Mouse (Mus musculus) CH12.LX (cell line): ENCODE data around the gene Tfpt.

Experiments used
- CTCF ChIP-seq, 2 experiments: IDR thresholded peaks in 1 of 2; conservative IDR thresholded peaks in 1 of 2; 2 replicates each; pipeline ENCODE4 v1.5.1; 2011 to 2012; ENCODE audit warnings: low read depth in 2 of 2, low read length in 2 of 2, improper control_type of control experiment in 1 of 2, inconsistent platforms in 1 of 2, mild to moderate bottlenecking in 1 of 2, moderate library complexity in 1 of 2
- EP300 ChIP-seq: IDR thresholded peaks from 2 replicates; pipeline ENCODE4 v1.6.1; 2011; ENCODE audit warnings: low read length, improper control_type of control experiment
- MXI1 ChIP-seq: IDR thresholded peaks from 2 replicates; pipeline ENCODE4 v1.6.1; 2011; ENCODE audit warnings: mild to moderate bottlenecking, low read depth, low read length, improper control_type of control experiment
- POLR2A ChIP-seq: IDR thresholded peaks from 2 replicates; pipeline ENCODE4 v1.6.1; 2011; ENCODE audit warnings: low read depth, mild to moderate bottlenecking, improper control_type of control experiment, low read length
- RCOR1 ChIP-seq: conservative IDR thresholded peaks from 2 replicates; pipeline ENCODE4 v1.6.1; 2012; ENCODE audit warnings: low read depth, mild to moderate bottlenecking, inconsistent platforms, low read length, improper control_type of control experiment
- SIN3A ChIP-seq: IDR thresholded peaks from 2 replicates; pipeline ENCODE4 v1.6.1; 2012; ENCODE audit warnings: low read length, improper control_type of control experiment, inconsistent platforms

GRCm38 (mm10) chr7:3666921-3667391, 37.2 kb upstream of the Tfpt start:
- TF ChIP-seq CTCF (conservative IDR thresholded peaks at IDR 0.05 in 1 of 2, IDR thresholded peaks at IDR 0.05 in 1 of 2; ENCODE audit: low read depth in 2 of 2, low read length in 2 of 2): no peak
- TF ChIP-seq MXI1: no peak
- no peak for TF ChIP-seq RCOR1
- no peak for TF ChIP-seq SIN3A
- TF ChIP-seq EP300: no peak
- TF ChIP-seq POLR2A: no peak
